ENCODE assay signal across 9 mouse cellular contexts in the genomic region with DNA sequence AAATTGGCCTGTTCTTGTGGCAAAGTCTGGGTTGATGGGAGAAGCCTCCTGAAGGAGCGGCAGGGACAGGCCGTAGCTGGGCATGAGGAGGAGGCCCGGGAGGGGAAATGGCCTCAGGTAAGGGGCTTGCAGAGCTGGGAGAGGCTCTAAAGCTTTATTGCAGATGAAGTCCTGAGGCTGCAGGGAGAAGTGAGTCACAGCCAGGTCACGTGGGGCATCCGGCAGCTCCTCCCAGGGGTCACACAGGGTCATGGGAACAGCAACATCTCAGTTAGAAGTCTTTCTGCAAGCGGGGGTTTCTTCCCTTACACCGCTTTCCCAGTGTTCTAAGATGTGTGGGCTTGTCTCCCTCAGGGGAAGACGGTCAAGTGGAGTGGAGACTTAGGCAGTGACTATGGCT. TPM values are rescaled to one million over a fixed set of nuclear protein-coding genes. Genes with fewer than 3 reads are reported as not detected.
DNase-seq lines count a peak whose midpoint lies in the region; ATAC-seq lines count a peak whose summit lies in the region.
"Had no signal": no experiment of that assay in that cellular context is flagged by ENCODE, and none has a peak within 500 bp of the region (broad histone marks: within the 10 kb centered on the region; RNA-seq: fewer than 3 reads in every experiment).

No protein-coding gene starts in this region.

- H3K9me3 ChIP-seq in midbrain, embryonic 11.5 days (ENCODE audit: control insufficient read depth, low read length): no peaks in the 10 kb centered on the region
- H3K9me3 ChIP-seq in midbrain, embryonic 16.5 days (replicated peaks; ENCODE audit: control insufficient read depth, low read length, poor library complexity, severe bottlenecking): no peaks in the 10 kb centered on the region
- H3K9me3 ChIP-seq: limb, embryonic 15.5 days had no signal

- no peaks in the 10 kb centered on the region for H3K36me3 ChIP-seq in midbrain, embryonic 11.5 days (ENCODE audit: control insufficient read depth, insufficient read depth, low read length)
- no peaks in the 10 kb centered on the region for H3K36me3 ChIP-seq in midbrain, embryonic 16.5 days (ENCODE audit: control insufficient read depth, insufficient read depth, low read length)
- H3K36me3 ChIP-seq: limb, embryonic 15.5 days had no signal

- H3K4me3 ChIP-seq in midbrain, embryonic 11.5 days (ENCODE audit: low read depth, low read length): no peak overlapping the region
- H3K4me3 ChIP-seq in midbrain, embryonic 16.5 days (ENCODE audit: low read depth, low read length): no peak overlapping the region
- H3K4me3 ChIP-seq: limb, embryonic 15.5 days had no signal

- no peak for ATAC-seq in midbrain, embryonic 11.5 days (ENCODE audit: low FRiP score)
- no peak for ATAC-seq in midbrain, embryonic 16.5 days
- ATAC-seq in granulocyte monocyte progenitor cell, adult 5-6 weeks (replicated peaks; ENCODE audit: poor library complexity, severe bottlenecking): peak; percentile 38

- H3K4me2 ChIP-seq in midbrain, embryonic 11.5 days: no peak overlapping the region
- H3K4me2 ChIP-seq in midbrain, embryonic 16.5 days (ENCODE audit: low read length): no peak overlapping the region
- H3K4me2 ChIP-seq: limb, embryonic 15.5 days had no signal

- 12% methylated on average over 8 of the region's 8 CpGs for WGBS in midbrain, embryonic 11.5 days
- WGBS in midbrain, embryonic 16.5 days: 29% methylated on average over 8 of the region's 8 CpGs

- DNase-seq in midbrain, embryonic 11.5 days (ENCODE audit: low spot score, missing footprints): peak; percentile 86
- peak; percentile 67 to 73 for DNase-seq in adrenal gland, adult 18-20 months (ENCODE audit: low spot score in 2 of 2)
- peak; percentile 78 for DNase-seq in kidney, postnatal 10 days
- DNase-seq in retina, postnatal 1 day: peak; percentile 43
- no peak for DNase-seq in left cerebral cortex, postnatal 4 days
- no peak for DNase-seq in layer of hippocampus, postnatal 36 days

- intact Hi-C loops in left cerebral cortex, postnatal 4 days (cut with DNase I): no loop called here

- no peaks in the 10 kb centered on the region for H3K27me3 ChIP-seq in midbrain, embryonic 11.5 days (ENCODE audit: control insufficient read depth, insufficient read depth, low read length)
- no peaks in the 10 kb centered on the region for H3K27me3 ChIP-seq in midbrain, embryonic 16.5 days (ENCODE audit: control insufficient read depth, insufficient read depth, low read depth, low read length)
- H3K27me3 ChIP-seq: limb, embryonic 15.5 days had no signal

- H3K4me1 ChIP-seq in midbrain, embryonic 11.5 days (ENCODE audit: control insufficient read depth, insufficient read depth, low read length): peaks cover 17% of the 10 kb centered on the region
- H3K4me1 ChIP-seq in midbrain, embryonic 16.5 days (ENCODE audit: control insufficient read depth, insufficient read depth, low read length): peaks cover 8% of the 10 kb centered on the region; the same call in 1 of the 2 replicates

- H3K27ac ChIP-seq in midbrain, embryonic 11.5 days (ENCODE audit: low read depth, low read length): no peak overlapping the region; the same call in 1 of the 2 replicates
- no peak overlapping the region for H3K27ac ChIP-seq in midbrain, embryonic 16.5 days (ENCODE audit: low read length)
- H3K27ac ChIP-seq: limb, embryonic 15.5 days had no signal

- H3K9ac ChIP-seq in midbrain, embryonic 11.5 days (ENCODE audit: low read length): peak overlapping the region; percentile 41
- no peak overlapping the region for H3K9ac ChIP-seq in midbrain, embryonic 16.5 days (ENCODE audit: low read depth, low read length)
- H3K9ac ChIP-seq: limb, embryonic 15.5 days had no signal

RNA-seq across cellular contexts. Expression of a gene that starts 8.5 kb away (rescaled TPM):
- 7.3 and 9.2 TPM in 2 replicates for polyA plus RNA-seq in midbrain, embryonic 11.5 days (2014; fragmentation: Nextera tagmentation; extraction: Ambion mirVana)
- 7.2 and 7.9 TPM in 2 replicates for polyA plus RNA-seq in midbrain, embryonic 16.5 days (2015; fragmentation: Nextera tagmentation; extraction: Ambion mirVana)
- total RNA-seq in adrenal gland, adult 18-20 months (2021): 10 to 100 TPM; 87.5 to 91.4 TPM
- 28.9 and 38.8 TPM in 2 replicates for total RNA-seq in granulocyte monocyte progenitor cell, adult 5-6 weeks (2014; fragmentation: Nextera tagmentation)
- 14.9 and 15.4 TPM in 2 replicates for total RNA-seq in granulocyte monocyte progenitor cell, adult 5-6 weeks (2017)
- total RNA-seq in left cerebral cortex, postnatal 4 days (2021): 10 to 100 TPM; 78.9 to 85.6 TPM
- total RNA-seq in layer of hippocampus, postnatal 36 days (2021): 100 to 1,000 TPM; 160 to 183 TPM

Comparison
In these comparisons a context has a peak if more than half of its experiments do, and no peak if none do; other contexts are left out.
1. DNase-seq: peak in midbrain, embryonic 11.5 days (single experiment), adrenal gland, adult 18-20 months (2 of 2), kidney, postnatal 10 days (single experiment) and retina, postnatal 1 day (single experiment); none in left cerebral cortex, postnatal 4 days (single experiment) and layer of hippocampus, postnatal 36 days (0 of 2).